Mouse (Mus musculus): ENCODE data around the gene Polr2l.
"Not testable (repeated sequence)": the region's sequence is repeated elsewhere in the genome, so short reads cannot be mapped to it uniquely, and the experiment has no call there.

Gene Polr2l

GRCm38 (mm10) chr7:141447110-141447991 lies 27.6 kb downstream of the Polr2l start, which contains the start of gene Rplp2:
Rplp2 (plus strand) TSS chr7:141447370.
- peak; percentile 94 for DNase-seq (ENCODE audit: low spot score)

- DNase-seq (ENCODE audit: low spot score), result not testable (repeated sequence)
Measured at GRCm38 (mm10) chr7:141446374-141446773, 28.6 kb downstream of the Polr2l start.

GRCm38 (mm10) chr7:141443828-141444237 lies 31.1 kb downstream of the Polr2l start, which contains the start of gene Pidd1:
Pidd1 (minus strand) TSS chr7:141444025.
- peak; percentile 72 for DNase-seq (ENCODE audit: low spot score)

GRCm38 (mm10) chr7:141443081-141443821 lies 31.7 kb downstream of the Polr2l start:
- peak; percentile 68 for DNase-seq (ENCODE audit: low spot score)

GRCm38 (mm10) chr7:141442199-141442598 lies 32.7 kb downstream of the Polr2l start:
- no peak for DNase-seq (ENCODE audit: low spot score)

- DNase-seq (ENCODE audit: low spot score), result no peak
Measured at GRCm38 (mm10) chr7:141441460-141441859, 33.5 kb downstream of the Polr2l start.

- DNase-seq (ENCODE audit: low spot score), result peak; percentile 64
Measured at GRCm38 (mm10) chr7:141440613-141441012, 34.3 kb downstream of the Polr2l start.

GRCm38 (mm10) chr7:141439811-141440210 lies 35.1 kb downstream of the Polr2l start:
- no peak for DNase-seq (ENCODE audit: low spot score)

- no peak for DNase-seq (ENCODE audit: low spot score)
Measured at GRCm38 (mm10) chr7:141439140-141439679, 35.7 kb downstream of the Polr2l start.

- DNase-seq (ENCODE audit: low spot score), result no peak
Measured at GRCm38 (mm10) chr7:141438201-141438968, 36.5 kb downstream of the Polr2l start.

GRCm38 (mm10) chr7:141437178-141438120 lies 37.5 kb downstream of the Polr2l start, which contains the start of gene Slc25a22:
Slc25a22 (minus strand) TSS chr7:141437892.
- peak; percentile 80 for DNase-seq (ENCODE audit: low spot score)

- no peak for DNase-seq (ENCODE audit: low spot score)
Measured at GRCm38 (mm10) chr7:141436523-141436892, 38.4 kb downstream of the Polr2l start.

- no peak for DNase-seq (ENCODE audit: low spot score)
Measured at GRCm38 (mm10) chr7:141435856-141436522, 38.9 kb downstream of the Polr2l start.

- peak; percentile 64 for DNase-seq (ENCODE audit: low spot score)
Measured at GRCm38 (mm10) chr7:141435129-141435855, 39.6 kb downstream of the Polr2l start.

GRCm38 (mm10) chr7:141434464-141434863 lies 40.5 kb downstream of the Polr2l start:
- no peak for DNase-seq (ENCODE audit: low spot score)

- DNase-seq (ENCODE audit: low spot score), result no peak
Measured at GRCm38 (mm10) chr7:141433517-141434400, 41.2 kb downstream of the Polr2l start.

- peak; percentile 64 for DNase-seq (ENCODE audit: low spot score)
Measured at GRCm38 (mm10) chr7:141432741-141433516, 42.0 kb downstream of the Polr2l start.
